Mouse (Mus musculus) lung, embryonic 16.5 days (tissue): ENCODE measurements around the gene Btc. TPM values are rescaled to one million over a fixed set of nuclear protein-coding genes. Genes with fewer than 3 reads are reported as not detected.

Experiments
- polyA plus RNA-seq: library from polyadenylated mRNA; unstranded; fragments of >200 nt; fragmentation: Nextera tagmentation; extraction: Ambion mirVana; gene quantifications from 2 replicates; pipeline ENCODE4 v1.2.1, GENCODE M21; 2015

Gene Btc
- polyA plus RNA-seq, 1 experiment from 2014 or later = 2.5 TPM

Other genes starting within 250 kb of the Btc start
- gene Parm1, start 114.6 kb upstream of the Btc start, polyA plus RNA-seq = 8.9 and 9.4 TPM in 2 replicates